Mouse (Mus musculus): Measurements from ENCODE around the gene Scaf11. TPM values are rescaled to one million over a fixed set of nuclear protein-coding genes. Genes with fewer than 3 reads are reported as not detected.

The Scaf11 gene
- polyA plus RNA-seq, 1 experiment = 152 TPM

GRCm38 (mm10) chr15:96405548-96405947 lies 55.1 kb downstream of the Scaf11 start:
- H3K9ac ChIP-seq (ENCODE audit: low read depth, poor library complexity, severe bottlenecking) = no peak overlapping the region
- no peaks in the 10 kb centered on the region for H3K9me3 ChIP-seq (replicated peaks; ENCODE audit: control insufficient read depth, insufficient read depth, low read length, poor library complexity, severe bottlenecking)
- no peaks in the 10 kb centered on the region for H3K27me3 ChIP-seq (ENCODE audit: control insufficient read depth, insufficient read depth, low read length, poor library complexity, severe bottlenecking)
- peaks cover 9% of the 10 kb centered on the region for H3K36me3 ChIP-seq (ENCODE audit: control insufficient read depth, insufficient read depth, low read length, poor library complexity, severe bottlenecking)
- H3K4me1 ChIP-seq (ENCODE audit: control insufficient read depth, insufficient read depth, low read length) = no peaks in the 10 kb centered on the region
- no peak for TF ChIP-seq POLR2A (IDR thresholded peaks at IDR 0.05; ENCODE audit: insufficient read depth, low read length)
- no peak for TF ChIP-seq CTCF (IDR thresholded peaks at IDR 0.05; ENCODE audit: low read depth, low read length)
- TF ChIP-seq EP300 (IDR thresholded peaks at IDR 0.05; ENCODE audit: insufficient read depth, low read depth, low read length) = no peak
- no peak overlapping the region for H3K4me3 ChIP-seq (ENCODE audit: low read depth, low read length)
- H3K27ac ChIP-seq (ENCODE audit: insufficient read depth, low read length) = no peak overlapping the region

- Histone ChIP-seq H3K27ac (ENCODE audit: insufficient read depth, low read length) (no peak overlapping the region), H3K36me3 (ENCODE audit: control insufficient read depth, insufficient read depth, low read length, poor library complexity, severe bottlenecking) (peaks cover 9% of the 10 kb centered on the region), H3K9ac (ENCODE audit: low read depth, poor library complexity, severe bottlenecking) (no peak overlapping the region)
These were observed 62.3 kb downstream of the Scaf11 start for GRCm38 (mm10) chr15:96398333-96398732.

GRCm38 (mm10) chr15:96396641-96397344 lies 63.9 kb downstream of the Scaf11 start:
- Histone ChIP-seq H3K27me3 (ENCODE audit: control insufficient read depth, insufficient read depth, low read length, poor library complexity, severe bottlenecking) (no peaks in the 10 kb centered on the region), H3K4me1 (ENCODE audit: control insufficient read depth, insufficient read depth, low read length) (no peaks in the 10 kb centered on the region), H3K9me3 (replicated peaks; ENCODE audit: control insufficient read depth, insufficient read depth, low read length, poor library complexity, severe bottlenecking) (no peaks in the 10 kb centered on the region), H3K27ac (ENCODE audit: insufficient read depth, low read length) (no peak overlapping the region), H3K9ac (ENCODE audit: low read depth, poor library complexity, severe bottlenecking) (no peak overlapping the region), H3K4me3 (ENCODE audit: low read depth, low read length) (no peak overlapping the region), H3K36me3 (ENCODE audit: control insufficient read depth, insufficient read depth, low read length, poor library complexity, severe bottlenecking) (0 out of 2 replicates have a peak, but pooled peaks cover under 1% of the 10 kb centered on the region)
- TF ChIP-seq EP300 (IDR thresholded peaks at IDR 0.05; ENCODE audit: insufficient read depth, low read depth, low read length) (no peak), CTCF (IDR thresholded peaks at IDR 0.05; ENCODE audit: low read depth, low read length) (peak; percentile 8)

More at GRCm38 (mm10) chr15:96398333-96398732, 62.3 kb downstream of the Scaf11 start:
- H3K4me3 ChIP-seq (ENCODE audit: low read depth, low read length) = no peak overlapping the region
- TF ChIP-seq CTCF (IDR thresholded peaks at IDR 0.05; ENCODE audit: low read depth, low read length) = no peak
- TF ChIP-seq POLR2A (IDR thresholded peaks at IDR 0.05; ENCODE audit: insufficient read depth, low read length) = no peak
- TF ChIP-seq EP300 (IDR thresholded peaks at IDR 0.05; ENCODE audit: insufficient read depth, low read depth, low read length) = no peak
- H3K9me3 ChIP-seq (replicated peaks; ENCODE audit: control insufficient read depth, insufficient read depth, low read length, poor library complexity, severe bottlenecking) = no peaks in the 10 kb centered on the region
- no peaks in the 10 kb centered on the region for H3K4me1 ChIP-seq (ENCODE audit: control insufficient read depth, insufficient read depth, low read length)
- no peaks in the 10 kb centered on the region for H3K27me3 ChIP-seq (ENCODE audit: control insufficient read depth, insufficient read depth, low read length, poor library complexity, severe bottlenecking)

DNA sequence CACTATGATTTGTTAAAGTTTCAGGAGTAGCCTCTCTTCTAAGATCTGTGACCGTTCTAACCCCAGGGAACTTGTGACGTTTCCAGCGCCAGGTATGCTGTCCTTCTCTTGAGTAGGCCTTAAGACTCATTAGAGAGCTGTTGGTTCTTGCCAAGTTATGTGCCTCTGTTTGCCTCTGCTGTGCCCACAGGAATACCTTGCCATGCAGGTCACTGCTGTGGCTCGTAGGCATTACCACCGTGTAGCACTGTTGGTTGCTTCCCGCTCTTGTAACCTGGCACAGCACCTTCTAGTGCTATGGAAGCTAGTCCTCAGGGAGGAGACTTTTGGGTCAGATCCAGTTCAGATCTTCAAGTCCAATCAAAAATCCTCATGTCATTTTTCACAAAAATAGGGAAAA lies 65.6 kb downstream of the Scaf11 start:
- H3K4me1 ChIP-seq (ENCODE audit: control insufficient read depth, insufficient read depth, low read length) = no peaks in the 10 kb centered on the region
- no peak for TF ChIP-seq EP300 (IDR thresholded peaks at IDR 0.05; ENCODE audit: insufficient read depth, low read depth, low read length)
- TF ChIP-seq POLR2A (IDR thresholded peaks at IDR 0.05; ENCODE audit: insufficient read depth, low read length) = no peak
- TF ChIP-seq CTCF (IDR thresholded peaks at IDR 0.05; ENCODE audit: low read depth, low read length) = no peak
- H3K9ac ChIP-seq (ENCODE audit: low read depth, poor library complexity, severe bottlenecking) = no peak overlapping the region
- H3K27me3 ChIP-seq (ENCODE audit: control insufficient read depth, insufficient read depth, low read length, poor library complexity, severe bottlenecking) = no peaks in the 10 kb centered on the region
- no peaks in the 10 kb centered on the region for H3K9me3 ChIP-seq (replicated peaks; ENCODE audit: control insufficient read depth, insufficient read depth, low read length, poor library complexity, severe bottlenecking)
- H3K4me3 ChIP-seq (ENCODE audit: low read depth, low read length) = no peak overlapping the region
- no peak overlapping the region for H3K27ac ChIP-seq (ENCODE audit: insufficient read depth, low read length)
- H3K36me3 ChIP-seq (ENCODE audit: control insufficient read depth, insufficient read depth, low read length, poor library complexity, severe bottlenecking) = peaks cover 3% of the 10 kb centered on the region; the same call in 1 of the 2 replicates

- H3K27ac ChIP-seq (ENCODE audit: insufficient read depth, low read length) = no peak overlapping the region
- H3K4me3 ChIP-seq (ENCODE audit: low read depth, low read length) = no peak overlapping the region
- H3K36me3 ChIP-seq (ENCODE audit: control insufficient read depth, insufficient read depth, low read length, poor library complexity, severe bottlenecking) = peaks cover 3% of the 10 kb centered on the region; the same call in 1 of the 2 replicates
- no peak for TF ChIP-seq EP300 (IDR thresholded peaks at IDR 0.05; ENCODE audit: insufficient read depth, low read depth, low read length)
- no peak for TF ChIP-seq CTCF (IDR thresholded peaks at IDR 0.05; ENCODE audit: low read depth, low read length)
- no peak for TF ChIP-seq POLR2A (IDR thresholded peaks at IDR 0.05; ENCODE audit: insufficient read depth, low read length)
- H3K9ac ChIP-seq (ENCODE audit: low read depth, poor library complexity, severe bottlenecking) = no peak overlapping the region
- no peaks in the 10 kb centered on the region for H3K27me3 ChIP-seq (ENCODE audit: control insufficient read depth, insufficient read depth, low read length, poor library complexity, severe bottlenecking)
- H3K9me3 ChIP-seq (replicated peaks; ENCODE audit: control insufficient read depth, insufficient read depth, low read length, poor library complexity, severe bottlenecking) = no peaks in the 10 kb centered on the region
- no peaks in the 10 kb centered on the region for H3K4me1 ChIP-seq (ENCODE audit: control insufficient read depth, insufficient read depth, low read length)
These were observed 67.8 kb downstream of the Scaf11 start for GRCm38 (mm10) chr15:96392878-96393277.

DNA sequence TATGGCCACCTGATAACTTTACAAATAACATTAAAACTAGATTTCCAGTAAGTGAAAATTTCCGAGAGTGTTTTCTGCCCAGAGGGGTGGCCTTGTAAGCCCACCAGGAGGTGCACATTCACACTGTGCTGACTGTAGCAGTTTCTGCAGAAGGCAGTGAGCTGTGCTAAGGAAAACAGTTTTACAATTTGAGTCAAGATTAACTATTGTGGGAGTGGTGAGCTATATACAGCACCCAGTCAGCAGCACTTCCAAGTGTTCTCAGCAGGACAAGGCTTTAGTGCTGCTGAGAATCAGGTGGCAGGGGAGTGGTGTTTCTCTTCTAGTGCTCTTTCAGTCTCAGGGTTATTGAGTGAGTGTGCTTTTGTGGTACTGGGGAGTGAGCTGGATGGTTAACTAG lies 72.1 kb downstream of the Scaf11 start:
- Histone ChIP-seq H3K4me3 (ENCODE audit: low read depth, low read length) (no peak overlapping the region), H3K36me3 (ENCODE audit: control insufficient read depth, insufficient read depth, low read length, poor library complexity, severe bottlenecking) (peaks cover 8% of the 10 kb centered on the region), H3K27ac (ENCODE audit: insufficient read depth, low read length) (no peak overlapping the region), H3K9me3 (replicated peaks; ENCODE audit: control insufficient read depth, insufficient read depth, low read length, poor library complexity, severe bottlenecking) (no peaks in the 10 kb centered on the region), H3K4me1 (ENCODE audit: control insufficient read depth, insufficient read depth, low read length) (no peaks in the 10 kb centered on the region), H3K9ac (ENCODE audit: low read depth, poor library complexity, severe bottlenecking) (no peak overlapping the region), H3K27me3 (ENCODE audit: control insufficient read depth, insufficient read depth, low read length, poor library complexity, severe bottlenecking) (no peaks in the 10 kb centered on the region)
- TF ChIP-seq EP300 (IDR thresholded peaks at IDR 0.05; ENCODE audit: insufficient read depth, low read depth, low read length) = no peak
- no peak for TF ChIP-seq CTCF (IDR thresholded peaks at IDR 0.05; ENCODE audit: low read depth, low read length)
- no peak for TF ChIP-seq POLR2A (IDR thresholded peaks at IDR 0.05; ENCODE audit: insufficient read depth, low read length)

Measured in ES-Bruce4 (cell line).